Comparison of ENCODE assay signal across 15 mouse cellular contexts in genomic region chr7:140208677-140209076, GRCm38 (mm10). TPM values are rescaled to one million over a fixed set of nuclear protein-coding genes. Genes with fewer than 3 reads are reported as not detected.
A peak's percentile ranks its signal among the peaks of the same experiment; 100 is the strongest.
DNase-seq lines count a peak whose midpoint lies in the region; ATAC-seq lines count a peak whose summit lies in the region.
"Had no signal": no experiment of that assay in that cellular context is flagged by ENCODE, and none has a peak within 500 bp of the region (broad histone marks: within the 10 kb centered on the region; RNA-seq: fewer than 3 reads in every experiment).

No protein-coding gene starts in this region.

- H3K27me3 ChIP-seq in kidney, embryonic 14.5 days (ENCODE audit: control insufficient read depth, insufficient read depth, low read length), result no peaks in the 10 kb centered on the region

- no peak overlapping the region for H3K4me3 ChIP-seq in kidney, embryonic 14.5 days (ENCODE audit: low read length)
- H3K4me3 ChIP-seq: hindbrain, embryonic 10.5 days had no signal

- H3K4me1 ChIP-seq in kidney, embryonic 14.5 days (ENCODE audit: control insufficient read depth, insufficient read depth, low read length), result no peaks in the 10 kb centered on the region
- H3K4me1 ChIP-seq: hindbrain, embryonic 10.5 days had no signal

- 85% methylated on average over 3 of the region's 3 CpGs for WGBS in kidney, embryonic 14.5 days

- peak; percentile 73 for DNase-seq in kidney, postnatal 10 days
- DNase-seq in c-Kit-positive CD71-negative TER-119-negative erythroid progenitor cells, embryonic 14.5 days (ENCODE audit: low read depth), result peak; percentile 28
- peak; percentile 16 to 53 for DNase-seq in kidney, postnatal 36 days
- DNase-seq in thymus, postnatal 10 days (ENCODE audit: low spot score in 2 of 2), result peak; percentile 19 to 44
- no peak for DNase-seq in embryo, embryonic 10 days (ENCODE audit: low spot score)
- no peak for DNase-seq in urinary bladder, postnatal 4 days (ENCODE audit: low spot score in 2 of 2)
- DNase-seq: adrenal gland, adult 8-10 months; gastrocnemius, postnatal 36 days; layer of hippocampus, adult 9-11 months had no signal

- H3K9ac ChIP-seq in kidney, embryonic 14.5 days (ENCODE audit: low read depth, low read length), result no peak overlapping the region

- H3K9me3 ChIP-seq in kidney, embryonic 14.5 days (ENCODE audit: control insufficient read depth, low read length), result no peaks in the 10 kb centered on the region
- H3K9me3 ChIP-seq: hindbrain, embryonic 10.5 days had no signal

- no peaks in the 10 kb centered on the region for H3K36me3 ChIP-seq in kidney, embryonic 14.5 days (ENCODE audit: control insufficient read depth, insufficient read depth, low read length)
- H3K36me3 ChIP-seq: hindbrain, embryonic 10.5 days had no signal

- ATAC-seq in kidney, embryonic 14.5 days (ENCODE audit: low FRiP score, low TSS enrichment), result no peak
- ATAC-seq: intestine, embryonic 16.5 days had no signal

- H3K4me2 ChIP-seq in kidney, embryonic 14.5 days (replicated peaks; ENCODE audit: low read depth, low read length), result no peak overlapping the region

- H3K27ac ChIP-seq in kidney, embryonic 14.5 days (ENCODE audit: low read depth, low read length), result no peak overlapping the region
- H3K27ac ChIP-seq: hindbrain, embryonic 10.5 days had no signal

RNA-seq across cellular contexts. Expression of gene Olfr524, which starts 2.9 kb away (rescaled TPM):
- polyA plus RNA-seq in kidney, embryonic 14.5 days (2014; fragmentation: Nextera tagmentation; extraction: Ambion mirVana), result not detected in 2 replicates
- polyA plus RNA-seq: cortical plate, adult 2 months; heart, embryonic 14.5 days; hindbrain, embryonic 10.5 days; intestine, embryonic 16.5 days; liver, embryonic 16.5 days had no signal

RNA-seq across cellular contexts. Expression of gene Cd163l1, which starts 9.4 kb away (rescaled TPM):
- polyA plus RNA-seq in kidney, embryonic 14.5 days (2014; fragmentation: Nextera tagmentation; extraction: Ambion mirVana), result not detected in 2 replicates
- polyA plus RNA-seq: heart, embryonic 14.5 days; hindbrain, embryonic 10.5 days had no signal

RNA-seq across cellular contexts. Expression of gene Olfr523, which starts 35.7 kb away (rescaled TPM):
- not detected in 2 replicates for polyA plus RNA-seq in kidney, embryonic 14.5 days (2014; fragmentation: Nextera tagmentation; extraction: Ambion mirVana)
- polyA plus RNA-seq: cortical plate, adult 2 months; heart, embryonic 14.5 days; hindbrain, embryonic 10.5 days; intestine, embryonic 16.5 days; liver, embryonic 16.5 days had no signal

RNA-seq across cellular contexts. Expression of gene 5830411N06Rik, which starts 38.4 kb away (rescaled TPM):
- polyA plus RNA-seq in kidney, embryonic 14.5 days (2014; fragmentation: Nextera tagmentation; extraction: Ambion mirVana), result not detected in 2 replicates
- polyA plus RNA-seq: cortical plate, adult 2 months; heart, embryonic 14.5 days; hindbrain, embryonic 10.5 days; intestine, embryonic 16.5 days; liver, embryonic 16.5 days had no signal

RNA-seq across cellular contexts. Expression of gene Olfr522, which starts 44.1 kb away (rescaled TPM):
- not detected in 2 replicates for polyA plus RNA-seq in kidney, embryonic 14.5 days (2014; fragmentation: Nextera tagmentation; extraction: Ambion mirVana)
- polyA plus RNA-seq: cortical plate, adult 2 months; heart, embryonic 14.5 days; hindbrain, embryonic 10.5 days; intestine, embryonic 16.5 days; liver, embryonic 16.5 days had no signal

Comparison
In these comparisons a context has a peak if more than half of its experiments do, and no peak if none do; other contexts are left out.
1. DNase-seq: peak in kidney, postnatal 10 days (single experiment), c-Kit-positive CD71-negative TER-119-negative erythroid progenitor cells, embryonic 14.5 days (single experiment), kidney, postnatal 36 days (2 of 2) and thymus, postnatal 10 days (2 of 2); none in embryo, embryonic 10 days (single experiment) and urinary bladder, postnatal 4 days (0 of 2).